Mouse (Mus musculus) left cerebral cortex, postnatal 36 days (tissue): ENCODE measurements at regions not wholly inside any gene's neighbourhood (a gene's known extent, or its start where the extent isn't known, plus 50 kb on each side); places are given as distances from the start of the nearest gene placed in this dataset.

Experiments
- DNase-seq, 2 experiments: peaks; one replicate each; pipeline ENCODE4 v3.0.0; 2021 to 2022; ENCODE audit warnings: low spot score in 2 of 2, mixed read lengths in 1 of 2
- intact Hi-C: fragments of 180-260 bp; cut with DNase I; formaldehyde crosslinking; loops from one replicate; pipeline ENCODE4 v1.15.1; 2025

DNA sequence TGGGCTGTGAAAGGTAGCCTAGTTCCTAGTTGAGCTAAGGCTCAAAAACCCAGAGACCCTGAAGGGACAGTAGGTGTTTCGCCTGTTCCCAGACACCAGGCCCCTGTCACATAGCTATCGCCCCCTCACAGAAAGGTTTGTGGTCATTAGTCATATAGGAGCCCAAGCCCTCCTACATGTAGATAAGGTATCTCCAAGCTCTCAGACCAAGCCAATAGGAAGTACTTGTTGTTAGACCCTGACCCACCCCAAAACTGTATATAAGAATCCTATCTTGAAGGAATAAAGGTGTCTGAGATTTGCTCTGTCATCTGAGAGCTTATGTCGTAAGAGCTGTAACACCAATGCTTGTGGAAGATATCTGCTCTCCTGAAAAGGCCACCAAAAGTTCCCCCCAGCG, 174.8 kb downstream of the Phlda1 start:
- DNase-seq: no peak
- intact Hi-C loops: no loop called here

DNA sequence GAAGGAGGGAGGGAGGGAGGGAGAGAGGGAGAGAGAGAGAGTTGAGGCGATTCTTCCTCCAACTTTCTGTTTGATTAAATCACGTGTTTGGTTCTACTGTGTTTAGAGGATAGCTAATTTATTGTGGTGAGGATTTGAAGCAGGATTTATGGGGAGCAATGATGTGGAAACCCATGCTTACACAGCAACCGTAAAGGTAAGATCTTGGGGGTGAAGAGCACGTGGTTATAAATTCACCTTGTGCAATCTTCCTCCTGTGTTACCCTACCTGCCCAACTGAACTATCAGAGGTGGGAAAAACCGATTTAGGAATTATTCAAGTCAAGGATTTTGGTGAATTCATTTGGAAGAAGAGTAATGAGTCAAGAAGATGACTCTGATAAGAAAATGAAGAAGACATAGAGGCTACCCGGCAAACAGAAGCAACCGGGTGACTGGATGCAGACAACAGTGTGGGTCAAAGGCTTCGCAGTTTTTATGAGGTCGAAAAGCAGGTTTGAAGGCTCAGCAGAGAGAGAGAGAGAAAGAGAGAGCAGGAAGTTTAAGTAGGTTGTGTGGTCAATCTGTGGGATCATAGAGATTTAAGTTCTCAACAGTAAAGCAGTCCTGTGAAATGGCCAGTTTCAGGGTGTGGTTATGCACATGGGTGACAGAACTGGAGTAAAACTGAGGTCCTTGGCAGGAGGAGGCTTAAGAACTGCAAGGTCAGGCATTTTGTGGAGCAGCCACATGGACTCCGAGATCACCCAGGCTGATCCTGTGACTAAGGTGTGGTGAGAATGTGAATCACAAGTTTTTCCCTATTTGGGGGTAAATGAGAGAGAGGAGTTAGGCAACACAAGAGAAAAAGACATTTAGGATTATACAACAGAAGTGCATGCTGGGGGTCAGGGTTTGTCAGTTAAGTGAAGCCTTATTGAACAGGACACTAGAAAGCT, 178.6 kb downstream of the Phlda1 start:
- no peak for DNase-seq
- intact Hi-C loops: no loop called here

DNA sequence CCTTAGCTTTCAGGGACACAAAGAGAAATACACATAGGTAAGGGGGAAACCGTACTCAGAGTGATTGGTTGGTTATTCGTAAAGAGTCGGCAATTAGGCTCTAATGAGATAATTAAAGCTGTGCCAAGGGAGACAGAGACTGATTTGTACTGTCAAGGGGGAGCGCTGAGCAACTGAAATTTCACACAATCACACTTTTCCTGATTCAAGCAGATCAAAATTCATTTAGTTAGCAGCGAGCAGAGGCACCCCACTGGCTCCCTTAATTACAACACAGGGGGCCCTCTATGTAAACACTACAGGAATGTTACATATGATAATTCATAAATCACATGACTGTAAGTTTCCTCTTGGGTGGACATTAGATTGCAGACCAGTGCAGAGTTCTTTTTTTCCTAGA, 180.5 kb downstream of the Phlda1 start:
- intact Hi-C loops: no loop called here
- no peak for DNase-seq

DNA sequence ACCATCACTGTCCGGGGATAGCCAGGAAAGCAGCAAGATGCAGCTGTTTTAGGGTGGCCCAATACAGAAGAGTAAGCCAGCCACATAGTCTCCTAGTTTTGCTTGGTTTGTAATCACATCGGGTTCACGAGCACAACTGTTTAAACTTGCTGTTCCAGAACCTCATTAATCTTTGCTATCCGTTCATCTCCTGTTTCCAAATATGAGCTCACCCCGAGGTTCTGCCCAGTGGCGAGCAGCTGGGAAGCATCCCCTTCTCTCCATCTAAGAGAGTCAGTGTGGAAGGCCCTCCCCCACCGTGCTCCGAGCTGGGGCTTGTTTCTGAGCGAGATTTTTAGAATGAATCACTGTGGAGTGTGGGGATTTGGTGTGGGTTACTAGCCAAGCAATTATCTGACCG, 183.5 kb downstream of the Phlda1 start:
- intact Hi-C loops: no loop called here
- no peak for DNase-seq

DNA sequence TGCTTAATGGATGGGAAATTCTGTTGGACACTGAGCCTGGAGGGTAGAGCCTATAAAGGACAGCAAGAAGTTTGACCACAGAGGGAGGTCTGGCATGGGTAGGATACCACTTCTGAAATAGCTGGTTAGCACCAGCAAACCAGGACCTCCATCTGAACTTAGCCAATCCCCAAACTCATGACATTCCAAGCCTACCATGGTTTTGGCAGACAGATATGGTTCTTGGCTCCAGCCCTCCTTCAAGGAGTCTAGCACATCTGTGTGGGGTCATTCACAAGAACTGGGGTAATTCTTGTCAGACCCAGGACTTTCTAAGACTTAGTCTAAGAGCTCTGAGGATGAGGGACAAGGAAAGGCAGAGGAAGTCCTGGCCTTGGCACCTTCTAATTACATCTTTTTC, 187.7 kb downstream of the Phlda1 start:
- DNase-seq: no peak
- intact Hi-C loops: no loop called here

DNA sequence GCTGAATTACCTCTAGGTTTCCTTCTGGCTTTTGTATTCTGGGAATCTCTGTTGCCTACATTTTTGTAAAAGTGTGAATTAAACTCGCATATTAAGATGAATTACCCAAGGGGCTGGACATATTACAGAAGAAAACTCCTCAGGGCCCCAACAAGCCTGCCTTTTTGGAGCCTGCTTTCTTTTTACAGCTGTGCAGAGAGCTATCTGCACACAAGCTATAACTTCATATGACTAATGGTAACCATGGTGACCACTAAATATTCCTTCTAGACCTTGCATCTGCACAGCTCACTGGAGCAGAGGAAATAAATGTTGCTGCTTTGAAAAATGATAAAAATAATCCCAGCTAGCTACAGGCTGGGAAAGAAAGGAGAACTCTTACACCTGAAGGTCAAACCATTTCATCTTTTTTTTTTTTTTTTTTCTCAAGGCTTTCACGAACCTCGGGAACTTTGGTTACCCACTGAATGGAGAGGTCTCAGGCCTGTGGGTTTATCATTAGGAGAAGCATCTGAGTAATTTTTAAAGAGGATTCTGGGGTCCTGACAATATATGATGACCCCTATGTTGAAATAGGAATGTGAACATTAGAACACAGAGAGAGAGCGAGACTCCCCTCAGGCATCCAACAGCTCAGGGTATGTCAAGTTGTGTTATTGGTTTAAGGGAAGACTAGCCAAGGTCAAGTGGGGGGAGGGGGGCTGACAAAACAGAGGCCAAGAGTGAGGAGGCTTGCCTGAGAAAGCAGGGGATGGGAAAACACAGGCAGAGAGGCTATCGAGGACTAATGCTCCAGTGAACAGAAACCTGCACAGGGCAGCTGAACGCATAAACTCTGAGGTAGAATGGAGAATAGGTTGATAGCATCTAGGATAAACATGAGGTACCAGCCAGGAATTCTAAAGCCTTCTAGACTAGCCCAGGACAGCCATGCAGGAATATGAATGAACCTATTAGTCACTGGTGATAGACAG, 188.4 kb downstream of the Phlda1 start:
- intact Hi-C loops: loop anchor here (5.0 kb wide), 1 partner anchor 187 kb away; the partner anchor contains the start of gene Phlda1
- DNase-seq: no peak

DNA sequence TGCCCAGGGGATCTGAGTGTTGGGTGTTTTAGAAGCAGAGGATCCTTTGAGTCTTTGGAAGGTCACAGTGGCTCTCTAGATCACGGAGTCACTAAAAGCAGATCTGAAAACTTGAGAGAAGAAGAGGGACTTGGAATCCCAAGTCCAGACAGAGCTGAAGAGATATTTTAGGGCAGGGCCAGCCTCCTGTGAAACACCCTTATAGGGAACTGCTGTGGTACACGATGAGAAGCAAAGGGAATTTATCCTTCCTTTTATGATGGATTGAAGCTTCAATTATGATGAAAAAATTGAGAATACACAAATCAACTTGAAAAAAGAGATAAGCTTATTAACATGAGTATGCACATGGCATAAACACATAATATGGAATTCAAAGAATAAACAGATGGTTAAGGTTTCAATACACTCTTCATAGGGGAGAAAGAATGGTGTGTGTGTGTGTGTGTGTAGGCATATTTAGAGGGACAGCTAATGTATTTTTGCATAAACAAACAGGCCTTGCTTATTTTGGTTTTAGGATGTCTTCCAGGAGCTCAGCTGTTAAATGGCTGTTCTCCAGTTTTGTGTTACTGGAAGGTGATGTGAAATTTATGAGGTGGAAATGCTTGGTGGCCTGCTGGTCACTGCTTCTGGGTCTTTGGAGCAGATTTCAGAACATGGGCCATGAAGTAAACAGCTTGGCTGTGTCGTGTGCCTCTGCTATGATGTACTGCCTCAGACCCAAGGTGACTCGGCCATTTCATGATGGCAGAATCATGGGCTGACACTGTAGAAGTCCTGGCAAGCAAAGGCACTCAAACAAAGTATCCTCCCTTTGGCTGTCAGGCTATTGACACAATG, 190.1 kb downstream of the Phlda1 start:
- intact Hi-C loops: loop anchor here (5.0 kb wide), 1 partner anchor 189 kb away; the partner anchor contains the start of gene Phlda1
- no peak for DNase-seq

DNA sequence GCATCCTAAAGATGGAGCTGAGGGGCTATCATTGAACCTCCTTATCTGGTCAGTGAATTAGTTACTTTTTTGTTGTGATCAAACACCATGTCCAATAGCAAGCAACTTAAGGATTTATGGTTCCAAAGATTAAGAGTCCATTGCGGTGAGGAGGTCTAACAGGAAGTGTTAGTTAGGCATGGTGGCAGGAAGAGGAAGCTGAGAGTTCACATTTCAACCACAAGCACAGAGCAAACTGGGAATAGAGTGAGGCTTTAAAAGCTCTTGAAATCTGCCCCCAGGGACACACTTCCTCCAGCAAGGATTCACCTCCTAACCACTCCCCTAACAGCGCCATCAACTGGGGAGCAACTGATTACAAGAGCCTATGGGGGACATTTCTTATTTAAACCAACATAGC, 190.9 kb downstream of the Phlda1 start:
- intact Hi-C loops: loop anchor here (5.0 kb wide), 1 partner anchor 190 kb away; the partner anchor contains the start of gene Phlda1
- no peak for DNase-seq

DNA sequence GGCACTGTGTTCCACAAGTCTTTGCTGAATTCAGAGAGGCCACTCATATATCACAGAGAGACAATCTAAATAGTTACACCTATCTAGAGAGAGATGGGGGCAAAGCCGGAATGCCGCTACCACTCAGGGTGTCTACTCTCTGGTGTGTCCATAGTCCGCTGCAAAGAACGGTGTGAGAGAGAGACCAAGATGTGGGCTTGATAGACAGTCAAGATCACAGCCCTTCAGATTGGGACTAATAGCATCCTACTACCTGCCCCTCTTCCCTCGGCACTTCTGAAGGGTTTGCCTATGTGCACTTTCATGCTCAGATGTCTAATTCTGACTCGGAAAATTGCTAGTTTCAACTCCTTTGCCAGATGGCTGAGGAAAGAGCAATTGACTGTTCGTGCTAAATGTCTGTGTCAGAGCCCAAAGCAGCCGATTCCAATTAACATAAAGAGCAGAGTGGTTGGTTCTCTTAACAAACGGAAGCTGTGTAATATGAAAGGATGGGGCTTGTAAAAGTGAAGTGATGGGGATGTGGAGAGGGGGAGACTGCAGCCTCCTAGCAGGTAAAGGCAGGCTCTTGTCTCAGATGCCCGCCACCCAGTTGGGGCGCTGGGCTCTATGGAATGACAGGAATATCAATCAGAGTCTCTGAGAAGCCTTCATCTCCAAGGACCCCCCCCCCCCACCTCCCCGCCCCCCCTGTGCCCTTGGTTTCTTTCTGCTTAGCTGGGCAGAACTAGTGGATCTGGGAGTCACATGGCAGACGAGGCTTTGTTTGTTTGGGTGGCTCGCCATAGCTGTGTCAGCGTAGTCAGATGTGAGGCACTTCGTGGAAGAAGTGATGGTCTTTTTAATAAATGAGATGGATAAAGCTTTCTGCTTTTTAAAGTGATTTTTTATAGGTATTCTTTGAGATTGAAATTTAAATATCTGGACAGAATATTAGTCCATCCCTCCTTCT, 193.7 kb downstream of the Phlda1 start:
- intact Hi-C loops: loop anchor here (5.0 kb wide), 1 partner anchor 193 kb away; the partner anchor contains the start of gene Phlda1
- DNase-seq: no peak

DNA sequence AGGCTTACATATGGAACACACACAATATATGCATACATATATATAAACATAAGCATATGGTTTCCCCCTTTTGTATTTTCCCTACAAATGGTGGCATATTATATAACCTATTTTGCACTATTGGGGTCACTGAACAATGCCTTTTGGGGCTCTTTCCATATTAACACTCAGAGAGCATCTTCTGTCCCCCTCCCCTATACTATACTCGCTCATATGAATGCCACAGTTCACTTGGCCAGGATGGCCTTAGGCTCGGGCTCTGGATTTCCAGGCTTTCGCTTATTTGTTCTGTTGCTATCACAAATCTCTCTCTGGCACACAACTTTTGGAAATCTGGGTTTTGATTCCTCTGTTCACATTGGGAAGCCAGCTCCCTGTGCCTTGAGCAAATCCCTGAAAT, 194.5 kb downstream of the Phlda1 start:
- DNase-seq: no peak
- intact Hi-C loops: no loop called here

DNA sequence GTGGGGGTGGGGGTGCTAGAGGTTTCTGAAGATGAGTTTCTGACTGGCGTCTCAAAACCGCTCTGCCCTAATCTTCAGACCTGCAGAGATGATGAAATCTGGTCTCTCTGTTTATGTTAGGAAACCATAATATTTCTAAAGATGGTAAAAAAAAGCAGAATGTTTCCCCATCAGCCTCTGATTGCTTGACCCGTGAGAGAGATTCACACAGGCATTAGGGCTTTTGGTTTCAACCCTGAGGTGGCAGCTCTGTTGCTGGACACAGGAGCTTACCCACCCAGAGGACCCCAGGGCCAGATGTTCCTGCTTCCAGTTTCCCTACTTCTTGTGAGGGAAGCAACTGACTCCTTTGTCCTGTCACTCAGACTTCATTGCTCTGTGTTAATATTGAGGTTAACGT, 195.1 kb downstream of the Phlda1 start:
- no peak for DNase-seq
- intact Hi-C loops: no loop called here

DNA sequence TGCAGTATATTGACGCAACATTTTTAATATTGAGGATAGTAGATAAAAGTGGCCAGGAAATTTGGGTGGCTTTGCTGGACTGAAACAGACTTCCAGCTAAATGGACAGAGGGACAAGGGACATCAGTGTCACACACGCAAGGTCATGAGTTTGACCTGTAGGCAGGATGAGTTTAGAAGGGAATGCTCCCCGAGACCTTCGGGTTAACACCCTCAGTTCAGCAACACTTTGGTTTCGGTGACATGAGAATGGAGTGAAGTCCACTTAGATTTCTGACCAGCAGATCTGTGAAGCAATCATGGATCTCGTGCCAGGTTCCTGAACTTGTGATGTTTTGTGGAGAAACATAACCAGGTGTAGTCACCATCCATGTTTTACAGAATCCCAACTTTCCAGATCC, 196.3 kb downstream of the Phlda1 start:
- DNase-seq: no peak
- intact Hi-C loops: no loop called here

DNA sequence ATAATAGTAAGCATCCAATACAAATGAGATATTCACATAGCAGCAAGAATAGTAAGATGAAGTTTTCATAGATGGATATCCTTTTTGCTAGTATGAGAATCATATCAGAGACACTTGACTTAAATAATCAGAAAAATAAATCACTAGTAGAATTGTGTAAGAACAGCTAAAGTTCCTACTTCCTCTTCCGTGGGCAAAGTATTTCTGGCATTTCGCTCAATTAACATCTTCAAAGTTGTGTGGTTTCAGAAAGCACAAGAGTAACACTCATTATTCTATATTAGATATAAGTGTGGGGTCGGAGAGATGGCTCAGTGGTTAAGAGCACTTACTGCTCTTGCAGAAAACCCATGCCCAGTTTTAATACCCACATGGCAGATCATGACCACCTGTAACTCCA, 197.4 kb downstream of the Phlda1 start:
- DNase-seq: no peak
- intact Hi-C loops: no loop called here

DNA sequence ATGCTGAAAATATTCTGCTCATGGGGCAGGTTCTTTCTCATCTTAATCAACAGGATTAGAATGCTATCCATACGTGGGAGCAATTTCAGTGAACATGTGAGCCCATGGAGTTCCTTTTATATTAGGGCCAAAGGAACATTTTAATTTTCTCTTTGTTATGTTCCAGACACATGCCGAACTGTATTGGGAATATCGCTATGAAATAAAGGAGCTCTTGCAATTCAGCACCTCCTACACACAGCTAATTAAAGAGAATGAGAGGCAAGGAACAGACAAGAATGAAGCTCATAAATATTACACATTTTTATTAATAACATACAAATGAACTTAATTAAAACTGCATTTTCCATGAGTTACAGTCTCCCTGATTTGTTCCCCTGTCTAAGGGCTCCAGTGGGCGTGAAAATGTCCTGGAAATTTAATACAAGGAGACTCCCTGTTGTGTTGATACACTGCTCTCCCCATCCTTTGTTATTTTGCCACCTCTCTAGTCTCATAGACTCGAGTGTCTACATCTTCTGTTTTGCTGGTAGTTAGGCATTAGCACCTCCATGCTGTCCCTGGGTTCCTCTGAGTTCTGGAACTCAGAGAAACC, 205.5 kb downstream of the Phlda1 start:
- no peak for DNase-seq
- intact Hi-C loops: no loop called here

DNA sequence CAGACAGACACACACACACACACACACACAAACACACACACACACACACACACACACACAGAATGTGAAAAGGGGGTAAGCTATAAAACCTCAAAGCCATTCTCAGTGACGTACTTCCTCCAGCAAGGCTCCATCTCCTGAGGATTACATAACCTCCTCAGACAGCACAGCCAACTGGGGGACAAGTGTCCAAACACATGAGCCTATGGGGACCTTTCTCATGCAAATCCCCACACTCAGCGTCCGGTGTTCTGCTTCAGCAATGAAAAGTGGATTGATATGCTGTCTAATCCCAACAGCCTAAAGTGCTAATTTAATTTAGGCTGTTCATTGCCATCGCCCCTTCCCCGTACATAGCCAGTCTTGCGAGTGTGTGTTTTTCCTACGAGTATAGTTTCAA, 206.9 kb downstream of the Phlda1 start:
- no peak for DNase-seq
- intact Hi-C loops: no loop called here

DNA sequence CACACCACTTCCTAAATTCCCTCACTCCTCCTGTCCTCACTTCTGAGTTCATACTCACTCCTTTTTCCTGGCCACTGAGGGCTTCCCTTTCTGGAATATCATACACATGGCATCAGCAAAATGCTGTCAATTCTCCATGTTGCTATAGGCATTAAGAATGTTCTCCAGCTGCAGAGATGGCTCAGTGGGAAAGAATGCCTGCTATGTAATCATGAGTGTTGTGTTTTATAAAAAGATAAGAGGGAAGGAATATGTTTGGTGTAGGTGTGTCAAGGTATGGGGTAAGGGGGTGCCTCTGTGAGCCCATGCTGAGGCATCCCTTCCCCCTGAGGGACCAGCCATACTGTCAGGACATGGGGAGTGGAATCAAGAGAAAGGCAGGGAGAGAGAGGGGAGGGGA, 207.6 kb downstream of the Phlda1 start:
- intact Hi-C loops: no loop called here
- DNase-seq: no peak

DNA sequence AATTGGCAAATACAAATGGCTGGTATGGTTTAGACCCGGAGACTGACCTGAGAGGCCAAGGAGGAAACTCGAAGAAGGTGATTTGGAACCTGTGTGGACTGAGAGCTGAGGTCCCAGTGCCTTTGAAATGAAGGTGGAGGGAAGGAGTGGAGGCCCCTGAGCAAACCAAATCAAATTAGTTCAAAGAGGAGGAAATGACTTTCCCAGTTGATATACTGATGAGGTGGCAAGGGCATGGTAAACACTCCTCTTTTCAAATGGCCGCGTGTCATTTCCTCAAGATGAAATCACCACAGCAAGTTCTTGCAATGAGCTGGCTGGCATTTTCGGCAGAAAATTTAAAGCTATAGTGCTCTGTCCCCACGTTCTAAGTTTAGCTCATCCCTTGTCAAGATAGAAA, 209.1 kb downstream of the Phlda1 start:
- intact Hi-C loops: no loop called here
- no peak for DNase-seq

DNA sequence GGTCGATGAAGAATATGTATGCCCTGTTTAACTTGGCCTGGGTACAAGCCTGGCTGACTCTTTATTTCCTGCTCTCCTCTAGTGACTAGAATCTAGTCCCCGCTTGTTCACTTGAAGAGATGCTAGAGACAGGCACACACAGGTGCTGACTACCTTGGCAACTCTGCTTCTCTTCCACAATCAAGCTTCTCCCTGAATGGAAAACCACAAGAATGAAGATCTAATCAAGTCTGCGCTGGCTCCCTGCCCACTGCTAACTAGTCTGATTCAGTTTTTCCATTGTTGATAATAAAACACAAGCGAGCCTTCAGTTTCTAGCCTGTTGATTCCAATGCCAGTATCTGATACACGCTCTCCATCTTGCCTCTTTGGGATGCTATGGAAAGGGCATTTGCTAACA, 213.5 kb downstream of the Phlda1 start:
- intact Hi-C loops: no loop called here
- no peak for DNase-seq
